ENCODE assay signal across 25 mouse cellular contexts in genomic region chr4:88849698-88850097, GRCm38 (mm10). TPM values are rescaled to one million over a fixed set of nuclear protein-coding genes. Genes with fewer than 3 reads are reported as not detected.
DNase-seq lines count a peak whose midpoint lies in the region; ATAC-seq lines count a peak whose summit lies in the region.
"Had no signal": no experiment of that assay in that cellular context is flagged by ENCODE, and none has a peak within 500 bp of the region (broad histone marks: within the 10 kb centered on the region; RNA-seq: fewer than 3 reads in every experiment).

Gene Ifna1, plus strand, starts transcription at chr4:88850087.

- intact Hi-C loops in heart, postnatal 25 days (cut with DNase I), result no loop called here

- no peaks in the 10 kb centered on the region for H3K36me3 ChIP-seq in splenic B cell, adult 2 months (ENCODE audit: control insufficient read depth, insufficient read depth, low read length, poor library complexity, severe bottlenecking)
- H3K36me3 ChIP-seq: embryonic facial prominence, embryonic 10.5 days; embryonic facial prominence, embryonic 12.5 days; forebrain, embryonic 15.5 days; G1E had no signal

- peak; percentile 65 for ATAC-seq in common myeloid progenitor, adult 5-6 weeks (replicated peaks; ENCODE audit: low read depth, poor library complexity, severe bottlenecking)
- peak; percentile 45 for ATAC-seq in megakaryocyte, adult 5-6 weeks (ENCODE audit: poor library complexity, severe bottlenecking)
- ATAC-seq: CD4-positive, CD25-positive, alpha-beta regulatory T cell, adult 4 months; forebrain, embryonic 13.5 days; forebrain, embryonic 15.5 days; forebrain, postnatal 0 days; Patski had no signal

- DNase-seq in splenic B cell, adult 2 months (ENCODE audit: low read depth, low spot score), result peak; percentile 15
- DNase-seq in heart, postnatal 25 days (ENCODE audit: low spot score), result no peak
- DNase-seq in gastrocnemius, postnatal 25 days, result no peak
- DNase-seq: adrenal gland, adult 2 months; adrenal gland, postnatal 10 days; adrenal gland, postnatal 25 days; B cell, adult 2 months; cerebellum, adult 11 months; cerebellum, adult 18-20 months; cerebellum, adult 8-10 months; cerebellum, adult 9-11 months; cerebellum, postnatal 14 days; cerebellum, postnatal 36 days; forebrain, postnatal 0 days had no signal

- no peaks in the 10 kb centered on the region; the same call in 1 of the 2 replicates for H3K27me3 ChIP-seq in splenic B cell, adult 2 months (ENCODE audit: control insufficient read depth, insufficient read depth, low read length, poor library complexity, severe bottlenecking)
- H3K27me3 ChIP-seq: embryonic facial prominence, embryonic 12.5 days; forebrain, embryonic 13.5 days; forebrain, embryonic 15.5 days had no signal

RNA-seq across cellular contexts. Expression of gene Ifna1, which starts in this region (rescaled TPM):
- total RNA-seq in common myeloid progenitor, adult 5-6 weeks (2017), result not detected in 2 replicates
- total RNA-seq in megakaryocyte, adult 5-6 weeks (2015), result not detected in 2 replicates
- not detected in 2 replicates for total RNA-seq in megakaryocyte, adult 5-6 weeks (2017)
- not detected for total RNA-seq in heart, postnatal 25 days (2021)
- not detected for total RNA-seq in gastrocnemius, postnatal 25 days (2021)
- total RNA-seq: adrenal gland, adult 2 months; adrenal gland, postnatal 10 days; adrenal gland, postnatal 25 days; adrenal gland, postnatal 4 days; CH12.LX; forebrain, postnatal 0 days; G1E had no signal

Comparison
In these comparisons a context has a peak if more than half of its experiments do, and no peak if none do; other contexts are left out.
1. Peak in ATAC-seq in common myeloid progenitor, adult 5-6 weeks; RNA of the gene not detected or under 1 TPM.
2. Peak in ATAC-seq in megakaryocyte, adult 5-6 weeks; RNA of the gene not detected or under 1 TPM.